ENCODE assay signal across 29 mouse cellular contexts in genomic region chr5:151376931-151377330, GRCm38 (mm10). TPM values are rescaled to one million over a fixed set of nuclear protein-coding genes. Genes with fewer than 3 reads are reported as not detected.
"Had no signal": no experiment of that assay in that cellular context is flagged by ENCODE, and none has a peak within 500 bp of the region (broad histone marks: within the 10 kb centered on the region; RNA-seq: fewer than 3 reads in every experiment).

No protein-coding gene starts in this region.

- H3K27me3 ChIP-seq: limb, embryonic 13.5 days; liver, embryonic 12.5 days; liver, embryonic 15.5 days; midbrain, embryonic 15.5 days; neural tube, embryonic 13.5 days; stomach, embryonic 15.5 days had no signal

- H3K9me3 ChIP-seq: limb, embryonic 10.5 days; liver, embryonic 12.5 days; liver, embryonic 15.5 days; midbrain, embryonic 15.5 days; neural tube, embryonic 13.5 days; stomach, embryonic 15.5 days had no signal

- ATAC-seq: intestine, postnatal 0 days; liver, embryonic 12.5 days; midbrain, embryonic 15.5 days had no signal

- H3K9ac ChIP-seq: limb, embryonic 13.5 days; liver, embryonic 12.5 days; liver, embryonic 15.5 days; midbrain, embryonic 15.5 days; neural tube, embryonic 13.5 days; stomach, embryonic 15.5 days had no signal

- H3K36me3 ChIP-seq: limb, embryonic 10.5 days; limb, embryonic 13.5 days; liver, embryonic 12.5 days; liver, embryonic 15.5 days; midbrain, embryonic 15.5 days; neural tube, embryonic 13.5 days; stomach, embryonic 15.5 days had no signal

- H3K4me3 ChIP-seq: limb, embryonic 10.5 days; limb, embryonic 13.5 days; liver, embryonic 12.5 days; liver, embryonic 15.5 days; midbrain, embryonic 15.5 days; neural tube, embryonic 13.5 days; stomach, embryonic 15.5 days had no signal

- H3K4me2 ChIP-seq: limb, embryonic 13.5 days; liver, embryonic 12.5 days; liver, embryonic 15.5 days; midbrain, embryonic 11.5 days; midbrain, embryonic 15.5 days; neural tube, embryonic 13.5 days; stomach, embryonic 15.5 days had no signal

- DNase-seq: kidney, adult 9 months; kidney, postnatal 14 days; kidney, postnatal 4 days; liver; lung, adult 2 months; lung, postnatal 14 days; lung, postnatal 4 days; right cerebral cortex, adult 18-20 months; right cerebral cortex, postnatal 14 days; right cerebral cortex, postnatal 4 days; thymus, postnatal 36 days had no signal

- H3K4me1 ChIP-seq: limb, embryonic 10.5 days; limb, embryonic 13.5 days; liver, embryonic 12.5 days; liver, embryonic 15.5 days; midbrain, embryonic 15.5 days; neural tube, embryonic 13.5 days; stomach, embryonic 15.5 days had no signal

- H3K27ac ChIP-seq: limb, embryonic 10.5 days; limb, embryonic 13.5 days; liver, embryonic 12.5 days; liver, embryonic 15.5 days; midbrain, embryonic 15.5 days; neural tube, embryonic 13.5 days; stomach, embryonic 15.5 days had no signal

RNA-seq across cellular contexts. Expression of gene Gm42906, which starts 51.0 kb away (rescaled TPM):
- total RNA-seq: layer of hippocampus, adult 18-20 months; layer of hippocampus, postnatal 14 days; left cerebral cortex, adult 8-10 months; megakaryocyte progenitor cell, adult 5-6 weeks; megakaryocyte-erythroid progenitor cell, adult 5-6 weeks; neutrophil, adult 5-6 weeks had no signal
- polyA plus RNA-seq: intestine, postnatal 0 days; kidney, embryonic 16.5 days; limb, embryonic 10.5 days; limb, embryonic 13.5 days; liver, embryonic 12.5 days; liver, embryonic 15.5 days; lung, adult 2 months; lung, embryonic 16.5 days; midbrain, embryonic 11.5 days; midbrain, embryonic 15.5 days; neural tube, embryonic 13.5 days; stomach, embryonic 15.5 days; thymus, postnatal 0 days had no signal
